22 mouse cellular contexts compared by ENCODE assay signal in the genomic region with DNA sequence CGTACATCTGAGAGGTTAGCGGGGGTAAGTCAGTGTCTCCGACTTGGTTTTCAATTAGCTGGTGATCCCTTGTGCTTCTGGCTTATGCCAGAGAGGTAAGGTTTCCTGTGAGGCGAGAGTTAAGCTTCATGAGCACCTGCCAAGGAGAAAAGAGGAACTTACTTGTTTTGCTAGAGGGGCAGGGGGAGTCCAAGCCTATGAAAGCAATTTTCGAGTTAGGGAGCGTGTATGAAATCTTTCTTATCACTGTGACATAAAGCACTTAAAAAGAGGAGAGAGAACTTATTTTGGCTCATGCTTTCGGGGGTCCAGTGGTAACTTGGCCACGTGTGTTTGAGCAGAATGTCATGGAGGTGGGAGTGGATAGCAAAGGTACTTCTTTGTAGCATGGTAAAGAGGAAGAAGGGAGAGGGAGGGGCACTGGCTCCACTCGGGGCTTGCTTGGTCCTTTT.
A peak's percentile ranks its signal among the peaks of the same experiment; 100 is the strongest.
DNase-seq lines count a peak whose midpoint lies in the region; ATAC-seq and TF ChIP-seq lines count a peak whose summit lies in the region.
"Had no signal": no experiment of that assay in that cellular context is flagged by ENCODE, and none has a peak within 500 bp of the region (broad histone marks: within the 10 kb centered on the region; RNA-seq: fewer than 3 reads in every experiment).

No protein-coding gene starts in this region.

- in situ Hi-C loops in CH12.LX (cut with MboI; ENCODE audit: low pct_ligation_motif_present, low pct_unique_long_range_greater_than_20kb, low sequenced_read_pairs): no loop called here

- TF ChIP-seq POLR2A in CH12.LX (IDR thresholded peaks at IDR 0.05; ENCODE audit: low read depth, low read length): no peak

- no peak overlapping the region for H3K27ac ChIP-seq in CH12.LX (ENCODE audit: insufficient read depth, low read depth)
- H3K27ac ChIP-seq in hindbrain, postnatal 0 days: no peak overlapping the region
- H3K27ac ChIP-seq: embryonic facial prominence, embryonic 12.5 days; forebrain, embryonic 10.5 days; hindbrain, embryonic 10.5 days; layer of hippocampus, adult 2 months; liver, embryonic 14.5 days; midbrain, embryonic 10.5 days had no signal

- peak; percentile 52 for TF ChIP-seq EP300 in CH12.LX (IDR thresholded peaks at IDR 0.05; ENCODE audit: low read length)

- H3K4me3 ChIP-seq in CH12.LX (replicated peaks in 1 of 3; ENCODE audit: low read depth in 2 of 3, low read length in 2 of 3, poor library complexity in 1 of 3): peak overlapping the region in 1 of 3 experiments; percentile 12
- H3K4me3 ChIP-seq in hindbrain, postnatal 0 days (ENCODE audit: low read length): no peak overlapping the region
- H3K4me3 ChIP-seq: embryonic facial prominence, embryonic 12.5 days; forebrain, embryonic 10.5 days; heart, embryonic 12.5 days; hindbrain, embryonic 10.5 days; layer of hippocampus, adult 2 months; midbrain, embryonic 10.5 days; myocyte had no signal

- peak; percentile 7 for DNase-seq in lung, postnatal 36 days
- DNase-seq in lung, postnatal 4 days: no peak
- peak; percentile 77 for DNase-seq in CH12.LX (ENCODE audit: extremely low read depth)
- no peak for DNase-seq in left cerebral cortex, postnatal 36 days (ENCODE audit: low spot score in 2 of 2)
- no peak for DNase-seq in hindbrain, postnatal 0 days (ENCODE audit: low spot score)
- no peak for DNase-seq in kidney, postnatal 25 days
- DNase-seq: cerebellum, adult 11 months; cerebellum, postnatal 25 days; gastrocnemius, postnatal 36 days; lung, postnatal 10 days; right cerebral cortex, postnatal 4 days had no signal

- dilution Hi-C loops in CH12.LX (cut with MboI; ENCODE audit: extremely low pct_ligation_motif_present, extremely low pct_unique_long_range_greater_than_20kb, low sequenced_read_pairs): no loop called here

- no peaks in the 10 kb centered on the region for H3K79me2 ChIP-seq in CH12.LX (replicated peaks; ENCODE audit: control insufficient read depth, extremely low read depth, insufficient read depth, poor library complexity, severe bottlenecking)

- intact Hi-C loops in left cerebral cortex, postnatal 36 days (cut with DNase I): no loop called here

- TF ChIP-seq CTCF in CH12.LX (conservative IDR thresholded peaks at IDR 0.05 in 1 of 2, IDR thresholded peaks at IDR 0.05 in 1 of 2; ENCODE audit: low read depth in 2 of 2, low read length in 2 of 2): no peak
- no peak for TF ChIP-seq CTCF in hindbrain, postnatal 0 days (IDR thresholded peaks at IDR 0.05; ENCODE audit: low read depth)

- H3K4me1 ChIP-seq in CH12.LX (ENCODE audit: control insufficient read depth in 1 of 2, insufficient read depth in 2 of 2): peaks cover 8 to 67% of the 10 kb centered on the region in 2 experiments
- no peaks in the 10 kb centered on the region for H3K4me1 ChIP-seq in hindbrain, postnatal 0 days (ENCODE audit: insufficient read depth, low read length)
- H3K4me1 ChIP-seq: heart, embryonic 12.5 days; midbrain, embryonic 10.5 days had no signal

- no peak overlapping the region for H3K9ac ChIP-seq in CH12.LX (ENCODE audit: insufficient read depth, low read depth)
- no peak overlapping the region for H3K9ac ChIP-seq in hindbrain, postnatal 0 days (replicated peaks; ENCODE audit: low read length)
- H3K9ac ChIP-seq: embryonic facial prominence, embryonic 12.5 days; heart, embryonic 12.5 days; liver, embryonic 14.5 days had no signal

- no peaks in the 10 kb centered on the region for H3K9me3 ChIP-seq in CH12.LX (replicated peaks; ENCODE audit: low read length)
- no peaks in the 10 kb centered on the region for H3K9me3 ChIP-seq in hindbrain, postnatal 0 days (ENCODE audit: low read length)
- H3K9me3 ChIP-seq: embryonic facial prominence, embryonic 12.5 days; forebrain, embryonic 10.5 days; heart, embryonic 12.5 days; hindbrain, embryonic 10.5 days; midbrain, embryonic 10.5 days had no signal

- no peaks in the 10 kb centered on the region for H3K27me3 ChIP-seq in CH12.LX (replicated peaks)
- H3K27me3 ChIP-seq in hindbrain, postnatal 0 days (ENCODE audit: insufficient read depth, low read length): no peaks in the 10 kb centered on the region
- H3K27me3 ChIP-seq: embryonic facial prominence, embryonic 12.5 days; heart, embryonic 12.5 days had no signal

- no peak for TF ChIP-seq RAD21 in CH12.LX (IDR thresholded peaks at IDR 0.05; ENCODE audit: low read depth, low read length)

- ATAC-seq in granulocyte monocyte progenitor cell, adult 5-6 weeks (replicated peaks; ENCODE audit: poor library complexity, severe bottlenecking): peak; percentile 64
- ATAC-seq in neutrophil, adult 5-6 weeks (ENCODE audit: extremely low read depth, insufficient number of reproducible peaks, low FRiP score, poor library complexity, severe bottlenecking): peak; percentile 66
- no peak for ATAC-seq in hindbrain, postnatal 0 days
- ATAC-seq: Patski had no signal

- 62% methylated on average over 9 of the region's 9 CpGs for WGBS in hindbrain, postnatal 0 days

- H3K4me2 ChIP-seq in CH12.LX (ENCODE audit: insufficient read depth, low read depth, poor library complexity, severe bottlenecking): peak overlapping the region; percentile 32
- no peak overlapping the region for H3K4me2 ChIP-seq in hindbrain, postnatal 0 days (ENCODE audit: low read depth, low read length)
- H3K4me2 ChIP-seq: embryonic facial prominence, embryonic 12.5 days; heart, embryonic 12.5 days had no signal

- H3K36me3 ChIP-seq in CH12.LX (replicated peaks in 1 of 2; ENCODE audit: control insufficient read depth in 1 of 2, insufficient read depth in 1 of 2, low read length in 1 of 2): no peaks in the 10 kb centered on the region
- no peaks in the 10 kb centered on the region for H3K36me3 ChIP-seq in hindbrain, postnatal 0 days (ENCODE audit: insufficient read depth, low read length)
- H3K36me3 ChIP-seq: embryonic facial prominence, embryonic 12.5 days; forebrain, embryonic 10.5 days; heart, embryonic 12.5 days; hindbrain, embryonic 10.5 days; midbrain, embryonic 10.5 days had no signal

TF ChIP-seq in CH12.LX, 34 proteins besides CTCF, POLR2A, EP300 and RAD21:
- 0 out of 2 replicates have a peak, but pooled peaks have one; percentile 29 for TF ChIP-seq IRF4 (IDR thresholded peaks at IDR 0.05; ENCODE audit: low read depth, low read length)
- no peak for TF ChIP-seq UBTF (IDR thresholded peaks at IDR 0.05; ENCODE audit: low read depth, low read length)
- peak; percentile 53 for TF ChIP-seq MAX (IDR thresholded peaks at IDR 0.05; ENCODE audit: low read length)
- 0 out of 2 replicates have a peak, but pooled peaks have one; percentile 10 for TF ChIP-seq MEF2A (IDR thresholded peaks at IDR 0.05; ENCODE audit: borderline replicate concordance, low read depth, low read length)

Comparison
In these comparisons a context has a peak if more than half of its experiments do, and no peak if none do; other contexts are left out.
1. DNase-seq: peak in lung, postnatal 36 days (single experiment) and CH12.LX (single experiment); none in lung, postnatal 4 days (0 of 2), left cerebral cortex, postnatal 36 days (0 of 2), hindbrain, postnatal 0 days (single experiment) and kidney, postnatal 25 days (0 of 2).